Mouse (Mus musculus): ENCODE results near the gene Pex11b.
A peak's percentile ranks its signal among the peaks of the same experiment; 100 is the strongest.
"Not testable (repeated sequence)": the region's sequence is repeated elsewhere in the genome, so short reads cannot be mapped to it uniquely, and the experiment has no call there.

Pex11b gene

GRCm38 (mm10) chr3:96623201-96623600 is 12.0 kb upstream of the Pex11b start:
- DNase-seq (ENCODE audit: low spot score) = no peak

- DNase-seq (ENCODE audit: low spot score) = peak; percentile 93
These were observed 5.2 kb upstream of the Pex11b start, which contains the start of gene Rbm8a for GRCm38 (mm10) chr3:96629729-96630600. Rbm8a (plus strand) TSS chr3:96629933.

- DNase-seq (ENCODE audit: low spot score) = no peak
These were observed 3.1 kb upstream of the Pex11b start for GRCm38 (mm10) chr3:96632058-96632457.

GRCm38 (mm10) chr3:96634015-96634414 is 1.2 kb upstream of the Pex11b start:
- no peak for DNase-seq (ENCODE audit: low spot score)

GRCm38 (mm10) chr3:96635906-96636305 is 730 bp downstream of the Pex11b start:
- DNase-seq (ENCODE audit: low spot score) = no peak

GRCm38 (mm10) chr3:96636448-96636847 is 1.3 kb downstream of the Pex11b start:
- DNase-seq (ENCODE audit: low spot score) = no peak

- peak; percentile 54 for DNase-seq (ENCODE audit: low spot score)
These were observed 4.0 kb downstream of the Pex11b start for GRCm38 (mm10) chr3:96639219-96639618.

GRCm38 (mm10) chr3:96645018-96645649 is 10.0 kb downstream of the Pex11b start, which contains the start of gene Itga10:
Itga10 (plus strand) TSS chr3:96645584.
- peak; percentile 43 for DNase-seq (ENCODE audit: low spot score)

- DNase-seq (ENCODE audit: low spot score) = no peak
These were observed 12.2 kb downstream of the Pex11b start for GRCm38 (mm10) chr3:96647365-96647764.

GRCm38 (mm10) chr3:96660901-96661300 is 25.7 kb downstream of the Pex11b start:
- no peak for DNase-seq (ENCODE audit: low spot score)

- DNase-seq (ENCODE audit: low spot score) = no peak
These were observed 27.6 kb downstream of the Pex11b start for GRCm38 (mm10) chr3:96662731-96663316.

GRCm38 (mm10) chr3:96663432-96664239 is 28.5 kb downstream of the Pex11b start:
- DNase-seq (ENCODE audit: low spot score) = peak; percentile 79

GRCm38 (mm10) chr3:96665732-96666363 is 30.7 kb downstream of the Pex11b start:
- not testable (repeated sequence) for DNase-seq (ENCODE audit: low spot score)

GRCm38 (mm10) chr3:96666916-96667315 is 31.7 kb downstream of the Pex11b start:
- DNase-seq (ENCODE audit: low spot score) = no peak

- no peak for DNase-seq (ENCODE audit: low spot score)
These were observed 32.1 kb downstream of the Pex11b start for GRCm38 (mm10) chr3:96667316-96667715.

GRCm38 (mm10) chr3:96668424-96669067 is 33.4 kb downstream of the Pex11b start:
- no peak for DNase-seq (ENCODE audit: low spot score)

GRCm38 (mm10) chr3:96669727-96670468 is 34.7 kb downstream of the Pex11b start, which contains the start of gene Ankrd35:
Ankrd35 (plus strand) TSS chr3:96670131.
- peak; percentile 68 for DNase-seq (ENCODE audit: low spot score)

- DNase-seq (ENCODE audit: low spot score) = no peak
These were observed 36.3 kb downstream of the Pex11b start for GRCm38 (mm10) chr3:96671519-96671918.

GRCm38 (mm10) chr3:96673514-96673913 is 38.3 kb downstream of the Pex11b start:
- DNase-seq (ENCODE audit: low spot score) = no peak

- peak; percentile 48 for DNase-seq (ENCODE audit: low spot score)
These were observed 39.3 kb downstream of the Pex11b start for GRCm38 (mm10) chr3:96674442-96674841.
